Mouse (Mus musculus): ENCODE measurements around the gene Dars2. TPM values are rescaled to one million over a fixed set of nuclear protein-coding genes. Genes with fewer than 3 reads are reported as not detected.

Gene Dars2
- 10.6 to 16.9 TPM (median 14.4 TPM) in 4 replicates for total RNA-seq (2023)

GRCm38 (mm10) chr1:161070352-161071271 is at the start of gene Dars2, which contains the start of gene Cenpl:
Dars2 (minus strand) TSS chr1:161070658.
Cenpl (plus strand) TSS chr1:161070713.

GRCm38 (mm10) chr1:161034435-161035280 is 35.8 kb downstream of the Dars2 start, which contains the start of gene Zbtb37:
Zbtb37 (minus strand) TSS chr1:161034849.

Other genes starting within 250 kb of the Dars2 start
- 65.4 to 73.5 TPM (median 71.0 TPM) in 4 replicates for gene Rc3h1, start 164.2 kb downstream of the Dars2 start, total RNA-seq (2023)
- 2.4 to 5.3 TPM (median 3.5 TPM) in 4 replicates for gene Serpinc1, start 92.1 kb downstream of the Dars2 start, total RNA-seq (2023)
- gene Zbtb37, start 35.8 kb downstream of the Dars2 start, total RNA-seq (2023): 41.8 to 48.1 TPM (median 46.4 TPM) in 4 replicates
- 6.0 to 7.6 TPM (median 6.9 TPM) in 4 replicates for gene Cenpl, start 55 bp upstream of the Dars2 start, total RNA-seq (2023)
- gene Klhl20, start 60.9 kb upstream of the Dars2 start, total RNA-seq (2023): 21.8 to 25.5 TPM (median 25.4 TPM) in 4 replicates
- not detected in 4 replicates for gene Ankrd45, start 72.0 kb upstream of the Dars2 start, total RNA-seq (2023)
- not detected in 4 replicates for gene Tex50, start 88.7 kb upstream of the Dars2 start, total RNA-seq (2023)
- gene Prdx6, start 180.6 kb upstream of the Dars2 start, total RNA-seq (2023): 106 to 122 TPM (median 109 TPM) in 4 replicates